Mouse (Mus musculus): ENCODE measurements around the gene Pom121l2. TPM values are rescaled to one million over a fixed set of nuclear protein-coding genes. Genes with fewer than 3 reads are reported as not detected.

Gene Pom121l2
- polyA plus RNA-seq, 1 experiment from 2014 or later, result 0.31 TPM

- Histone ChIP-seq H3K4me1 (ENCODE audit: control insufficient read depth, insufficient read depth, low read length) (no peaks in the 10 kb centered on the region), H3K4me2 (ENCODE audit: low read depth, severe bottlenecking) (0 out of 2 replicates have a peak overlapping the region, but pooled peaks have one; percentile 18), H3K27ac (replicated peaks; ENCODE audit: low read depth, low read length) (peak overlapping the region; percentile 53), H3K27me3 (ENCODE audit: control insufficient read depth, insufficient read depth, low read length) (no peaks in the 10 kb centered on the region), H3K36me3 (ENCODE audit: control insufficient read depth, insufficient read depth, low read length) (no peaks in the 10 kb centered on the region), H3K4me3 (ENCODE audit: low read depth, low read length) (peak overlapping the region; percentile 41), H3K9me3 (ENCODE audit: control insufficient read depth, low read length) (no peaks in the 10 kb centered on the region), H3K9ac (ENCODE audit: low read length) (peak overlapping the region; percentile 73)
- DNase-seq (ENCODE audit: low spot score), result peak; percentile 88
- peak; percentile 86 for ATAC-seq (ENCODE audit: insufficient number of reproducible peaks, low FRiP score, low TSS enrichment, low read depth)
- 4% methylated on average over 20 of the region's 20 CpGs for WGBS
These were observed 6.1 kb upstream of the Pom121l2 start for GRCm38 (mm10) chr13:21974726-21975473.

DNA sequence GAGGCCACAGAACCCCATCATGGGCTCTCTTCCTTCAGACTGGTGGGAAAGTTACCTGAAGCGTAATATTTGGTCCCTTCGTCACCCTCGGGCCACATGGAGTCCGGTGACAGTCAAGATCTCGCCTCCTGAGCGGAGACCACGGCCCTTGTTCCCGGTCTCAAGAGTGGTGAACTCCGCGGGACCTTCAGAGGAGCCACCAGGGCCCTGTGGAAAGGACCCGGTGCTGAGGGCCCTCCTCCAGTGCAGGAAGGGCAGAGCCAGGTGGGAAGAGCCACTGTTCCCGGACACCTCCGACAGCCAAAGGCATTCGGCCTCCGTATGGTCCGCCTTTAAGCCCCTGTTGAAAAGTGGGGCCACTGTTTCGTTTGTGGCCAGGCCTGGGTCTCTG, 804 bp downstream of the Pom121l2 start:
- Histone ChIP-seq H3K27ac (replicated peaks; ENCODE audit: low read depth, low read length) (no peak overlapping the region), H3K9ac (ENCODE audit: low read length) (peak overlapping the region; percentile 77), H3K4me3 (ENCODE audit: low read depth, low read length) (peak overlapping the region; percentile 49), H3K4me1 (ENCODE audit: control insufficient read depth, insufficient read depth, low read length) (0 out of 2 replicates have a peak, but pooled peaks cover 4% of the 10 kb centered on the region), H3K9me3 (ENCODE audit: control insufficient read depth, low read length) (no peaks in the 10 kb centered on the region), H3K36me3 (ENCODE audit: control insufficient read depth, insufficient read depth, low read length) (no peaks in the 10 kb centered on the region), H3K4me2 (ENCODE audit: low read depth, severe bottlenecking) (peak overlapping the region; percentile 97), H3K27me3 (ENCODE audit: control insufficient read depth, insufficient read depth, low read length) (peaks cover 20% of the 10 kb centered on the region; the same call in 1 of the 2 replicates)
- ATAC-seq (ENCODE audit: insufficient number of reproducible peaks, low FRiP score, low TSS enrichment, low read depth) (peak; percentile 57; the same call in 1 of the 2 replicates), DNase-seq (ENCODE audit: low spot score) (no peak)
- 3% methylated on average over 17 of the region's 17 CpGs for WGBS

DNA sequence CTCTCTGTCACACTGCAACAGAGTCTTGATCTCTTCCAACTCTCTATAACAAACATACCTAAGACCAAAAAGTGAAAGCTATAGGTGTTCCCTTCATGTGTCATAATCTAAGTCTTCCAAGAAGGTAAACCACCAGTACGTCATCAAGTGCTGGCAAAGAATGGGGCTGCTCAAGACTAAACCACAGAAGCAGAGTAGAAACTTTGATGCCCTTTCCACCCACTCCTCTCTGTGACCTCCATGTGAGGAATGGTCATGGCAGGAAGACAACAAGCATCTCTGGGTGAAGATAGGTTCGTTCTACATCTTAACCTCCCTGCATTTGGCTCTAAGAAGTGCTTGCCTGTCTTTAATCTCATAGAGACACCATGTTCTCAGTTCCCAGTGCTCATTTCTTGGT, 3.5 kb downstream of the Pom121l2 start:
- no peaks in the 10 kb centered on the region for H3K36me3 ChIP-seq (ENCODE audit: control insufficient read depth, insufficient read depth, low read length)
- peaks cover 20% of the 10 kb centered on the region; the same call in 1 of the 2 replicates for H3K27me3 ChIP-seq (ENCODE audit: control insufficient read depth, insufficient read depth, low read length)
- WGBS, result 90% methylated on average over 2 of the region's 2 CpGs
- no peak overlapping the region for H3K4me3 ChIP-seq (ENCODE audit: low read depth, low read length)
- H3K9me3 ChIP-seq (ENCODE audit: control insufficient read depth, low read length), result no peaks in the 10 kb centered on the region
- H3K4me2 ChIP-seq (ENCODE audit: low read depth, severe bottlenecking), result no peak overlapping the region
- H3K9ac ChIP-seq (ENCODE audit: low read length), result no peak overlapping the region
- 0 out of 2 replicates have a peak, but pooled peaks cover 4% of the 10 kb centered on the region for H3K4me1 ChIP-seq (ENCODE audit: control insufficient read depth, insufficient read depth, low read length)
- DNase-seq (ENCODE audit: low spot score) (no peak), ATAC-seq (ENCODE audit: insufficient number of reproducible peaks, low FRiP score, low TSS enrichment, low read depth) (no peak)
- H3K27ac ChIP-seq (replicated peaks; ENCODE audit: low read depth, low read length), result no peak overlapping the region

DNA sequence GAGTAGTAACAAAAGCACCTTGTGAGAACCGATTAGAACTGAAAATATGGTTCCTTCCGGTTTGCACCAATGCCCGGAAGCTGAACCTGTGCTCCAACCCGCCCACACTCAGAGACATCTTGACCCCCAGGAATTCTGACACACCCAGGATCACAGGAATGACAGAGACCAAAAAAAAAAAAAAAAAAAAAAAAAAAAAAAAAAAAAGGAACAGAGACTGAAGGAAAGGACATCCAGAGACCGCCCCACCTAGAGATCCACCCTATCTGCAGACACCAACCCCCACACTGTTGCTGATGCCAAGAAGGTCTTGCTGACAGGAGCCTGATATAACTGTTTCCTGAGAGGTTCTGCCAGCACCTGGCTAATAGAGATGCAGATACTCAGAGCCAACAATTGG, 11.6 kb downstream of the Pom121l2 start:
- ATAC-seq (ENCODE audit: insufficient number of reproducible peaks, low FRiP score, low TSS enrichment, low read depth), result no peak
- H3K4me1 ChIP-seq (ENCODE audit: control insufficient read depth, insufficient read depth, low read length), result peaks cover 10% of the 10 kb centered on the region
- WGBS, result 81% methylated on average over 5 of the region's 5 CpGs
- no peaks in the 10 kb centered on the region for H3K36me3 ChIP-seq (ENCODE audit: control insufficient read depth, insufficient read depth, low read length)
- no peak overlapping the region for H3K9ac ChIP-seq (ENCODE audit: low read length)
- H3K9me3 ChIP-seq (ENCODE audit: control insufficient read depth, low read length), result no peaks in the 10 kb centered on the region
- no peak overlapping the region for H3K27ac ChIP-seq (replicated peaks; ENCODE audit: low read depth, low read length)
- no peak for DNase-seq (ENCODE audit: low spot score)
- no peak overlapping the region for H3K4me2 ChIP-seq (ENCODE audit: low read depth, severe bottlenecking)
- peaks cover 22% of the 10 kb centered on the region for H3K27me3 ChIP-seq (ENCODE audit: control insufficient read depth, insufficient read depth, low read length)
- H3K4me3 ChIP-seq (ENCODE audit: low read depth, low read length), result no peak overlapping the region

- Histone ChIP-seq H3K27me3 (ENCODE audit: control insufficient read depth, insufficient read depth, low read length) (peaks cover 36% of the 10 kb centered on the region), H3K4me2 (ENCODE audit: low read depth, severe bottlenecking) (no peak overlapping the region), H3K27ac (replicated peaks; ENCODE audit: low read depth, low read length) (no peak overlapping the region), H3K4me1 (ENCODE audit: control insufficient read depth, insufficient read depth, low read length) (peaks cover 10% of the 10 kb centered on the region), H3K36me3 (ENCODE audit: control insufficient read depth, insufficient read depth, low read length) (no peaks in the 10 kb centered on the region), H3K4me3 (ENCODE audit: low read depth, low read length) (no peak overlapping the region), H3K9ac (ENCODE audit: low read length) (no peak overlapping the region), H3K9me3 (ENCODE audit: control insufficient read depth, low read length) (no peaks in the 10 kb centered on the region)
- WGBS, result under 1% methylated on average over 22 of the region's 22 CpGs
- DNase-seq (ENCODE audit: low spot score) (peak; percentile 84), ATAC-seq (ENCODE audit: insufficient number of reproducible peaks, low FRiP score, low TSS enrichment, low read depth) (no peak)
These were observed 13.2 kb downstream of the Pom121l2 start for GRCm38 (mm10) chr13:21993957-21994738.

GRCm38 (mm10) chr13:21994896-21995295, 13.9 kb downstream of the Pom121l2 start:
- Histone ChIP-seq H3K36me3 (ENCODE audit: control insufficient read depth, insufficient read depth, low read length) (no peaks in the 10 kb centered on the region), H3K4me3 (ENCODE audit: low read depth, low read length) (peak overlapping the region; percentile 31), H3K4me2 (ENCODE audit: low read depth, severe bottlenecking) (peak overlapping the region; percentile 56), H3K27me3 (ENCODE audit: control insufficient read depth, insufficient read depth, low read length) (peaks cover 41% of the 10 kb centered on the region), H3K27ac (replicated peaks; ENCODE audit: low read depth, low read length) (no peak overlapping the region), H3K4me1 (ENCODE audit: control insufficient read depth, insufficient read depth, low read length) (peaks cover 10% of the 10 kb centered on the region), H3K9ac (ENCODE audit: low read length) (no peak overlapping the region; the same call in 1 of the 2 replicates), H3K9me3 (ENCODE audit: control insufficient read depth, low read length) (no peaks in the 10 kb centered on the region)
- DNase-seq (ENCODE audit: low spot score), result no peak
- no peak for ATAC-seq (ENCODE audit: insufficient number of reproducible peaks, low FRiP score, low TSS enrichment, low read depth)
- whole genome bisulfite sequencing, result 4% methylated on average over 8 of the region's 8 CpGs

DNA sequence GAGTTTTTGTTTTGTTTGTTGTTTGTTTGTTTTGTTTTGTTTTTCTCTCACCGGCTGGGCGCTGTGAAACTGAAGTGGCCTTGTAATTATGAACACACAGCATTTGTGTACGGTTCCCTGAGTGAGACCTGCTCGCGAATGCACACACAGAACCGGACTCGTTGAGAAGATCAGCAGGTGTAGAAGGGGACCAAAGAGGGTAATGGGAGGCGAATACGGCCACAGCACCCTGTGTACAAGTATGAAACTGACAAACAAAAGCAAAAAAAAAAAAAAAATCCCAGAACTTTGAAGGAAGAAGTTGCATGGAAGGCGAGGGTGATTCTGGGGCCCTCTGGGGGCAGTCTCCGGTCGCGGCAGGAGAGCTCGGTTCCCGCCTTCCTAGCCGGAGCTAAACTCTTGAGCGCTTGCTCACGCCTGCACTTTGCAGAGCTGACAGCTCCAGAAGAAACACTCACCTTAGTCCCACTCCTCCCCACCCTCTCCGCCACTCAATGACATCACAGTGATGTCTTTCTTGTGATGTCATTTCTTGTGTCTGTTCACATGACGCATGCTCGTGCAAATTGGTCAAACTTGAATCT, 14.4 kb downstream of the Pom121l2 start:
- Histone ChIP-seq H3K27me3 (ENCODE audit: control insufficient read depth, insufficient read depth, low read length) (peaks cover 44% of the 10 kb centered on the region), H3K4me2 (ENCODE audit: low read depth, severe bottlenecking) (peak overlapping the region; percentile 56), H3K36me3 (ENCODE audit: control insufficient read depth, insufficient read depth, low read length) (no peaks in the 10 kb centered on the region), H3K9me3 (ENCODE audit: control insufficient read depth, low read length) (no peaks in the 10 kb centered on the region), H3K4me3 (ENCODE audit: low read depth, low read length) (peak overlapping the region; percentile 31), H3K4me1 (ENCODE audit: control insufficient read depth, insufficient read depth, low read length) (peaks cover 10% of the 10 kb centered on the region), H3K9ac (ENCODE audit: low read length) (no peak overlapping the region; the same call in 1 of the 2 replicates), H3K27ac (replicated peaks; ENCODE audit: low read depth, low read length) (no peak overlapping the region)
- ATAC-seq (ENCODE audit: insufficient number of reproducible peaks, low FRiP score, low TSS enrichment, low read depth), result 0 out of 2 replicates have a peak, but pooled peaks have one; percentile 13
- WGBS, result under 1% methylated on average over 21 of the region's 21 CpGs
- peak; percentile 70 for DNase-seq (ENCODE audit: low spot score)

All from limb, embryonic 11.5 days (tissue).